Mouse (Mus musculus) heart, postnatal 0 days (tissue): ENCODE measurements around the gene Efcab6. TPM values are rescaled to one million over a fixed set of nuclear protein-coding genes. Genes with fewer than 3 reads are reported as not detected.

Experiments used
- ATAC-seq: fragments of 200-750 bp; cut with Nextera tagmentation; 2 replicates; pipeline ENCODE4 v1.8.0; 2017; ENCODE audit warnings: low read depth, moderate number of reproducible peaks, moderate library complexity; ENCODE audit not compliant: insufficient read depth
- DNase-seq: peaks from one replicate; pipeline ENCODE4 v3.0.0-alpha.2; 2016; ENCODE audit warnings: low spot score
- H3K27ac ChIP-seq: fragments of 300-500 bp; sonication (generic); 2 replicates; pipeline ENCODE4 v1.5.1; 2014; ENCODE audit warnings: low read depth, mild to moderate bottlenecking
- H3K27me3 ChIP-seq: fragments of 300-500 bp; sonication (generic); 2 replicates; pipeline ENCODE4 v1.6.1; 2014; ENCODE audit warnings: low read length, mixed read lengths; ENCODE audit not compliant: control insufficient read depth, insufficient read depth
- H3K36me3 ChIP-seq: fragments of 300-500 bp; sonication (generic); replicated peaks from 2 replicates; pipeline ENCODE4 v1.6.1; 2014; ENCODE audit warnings: low read length, mixed read lengths; ENCODE audit not compliant: control insufficient read depth, insufficient read depth
- H3K4me1 ChIP-seq: fragments of 300-500 bp; sonication (generic); 2 replicates; pipeline ENCODE4 v1.6.1; 2014; ENCODE audit warnings: antibody characterized with exemption; ENCODE audit not compliant: control insufficient read depth, insufficient read depth
- H3K4me2 ChIP-seq: fragments of 300-500 bp; sonication (generic); 2 replicates; pipeline ENCODE4 v1.6.1; 2014; ENCODE audit warnings: low read depth, mild to moderate bottlenecking, low read length, moderate library complexity
- H3K4me3 ChIP-seq: fragments of 300-500 bp; sonication (generic); 2 replicates; pipeline ENCODE4 v1.5.1; 2014; ENCODE audit warnings: low read depth, low read length
- H3K9ac ChIP-seq: fragments of 300-500 bp; sonication (generic); replicated peaks from 2 replicates; pipeline ENCODE4 v1.6.1; 2014; ENCODE audit warnings: low read depth, low read length, mixed read lengths
- H3K9me3 ChIP-seq: fragments of 300-500 bp; sonication (generic); replicated peaks from 2 replicates; pipeline ENCODE4 v1.6.1; 2016; ENCODE audit warnings: low read length; ENCODE audit not compliant: control insufficient read depth
- CTCF ChIP-seq: IDR thresholded peaks from 2 replicates; pipeline ENCODE4 v1.5.1; 2016; ENCODE audit warnings: antibody characterized with exemption, control low read depth, low read depth
- EP300 ChIP-seq: IDR thresholded peaks from 2 replicates; pipeline ENCODE4 v1.6.1; 2016; ENCODE audit warnings: antibody characterized with exemption, low read depth
- WGBS: fragments of 180-500 bp; shearing (Covaris S2); extraction: QIAGEN DNeasy Blood & Tissue Kit; methylation state at CpG from one replicate; pipeline ENCODE4 v1.1.7; 2014; 5-methylcytosine and 5-hydroxymethylcytosine counted together
- polyA plus RNA-seq: library from polyadenylated mRNA; unstranded; fragments of >200 nt; fragmentation: Nextera tagmentation; extraction: Ambion mirVana; gene quantifications from 2 replicates; pipeline ENCODE4 v1.2.1, GENCODE M21; 2015
- total RNA-seq: library from RNA; depleted of rRNA; stranded (reverse); fragments of >200 nt; gene quantifications from 2 replicates; pipeline ENCODE4 v1.2.3, GENCODE M21; 2014; ENCODE audit warnings: low replicate concordance

Gene Efcab6
- total and polyA plus RNA-seq, 2 experiments from 2014 or later: not detected

GRCm38 (mm10) chr15:83894261-83894660 lies 170.9 kb downstream of the Efcab6 start:
- H3K4me1 ChIP-seq: no peaks in the 10 kb centered on the region
- H3K9ac ChIP-seq: no peak overlapping the region
- no peaks in the 10 kb centered on the region for H3K27me3 ChIP-seq
- H3K27ac ChIP-seq: no peak overlapping the region
- no peak overlapping the region for H3K4me3 ChIP-seq
- H3K4me2 ChIP-seq: no peak overlapping the region
- no peaks in the 10 kb centered on the region for H3K36me3 ChIP-seq
- TF ChIP-seq EP300: no peak
- TF ChIP-seq CTCF: no peak
- ATAC-seq: no peak
- WGBS: 59% methylated on average over 7 of the region's 7 CpGs
- DNase-seq: no peak
- no peaks in the 10 kb centered on the region for H3K9me3 ChIP-seq

GRCm38 (mm10) chr15:83892871-83893270 lies 172.3 kb downstream of the Efcab6 start:
- Histone ChIP-seq H3K36me3 (no peaks in the 10 kb centered on the region), H3K27me3 (no peaks in the 10 kb centered on the region), H3K9me3 (no peaks in the 10 kb centered on the region), H3K4me2 (no peak overlapping the region), H3K27ac (no peak overlapping the region), H3K9ac (no peak overlapping the region), H3K4me3 (no peak overlapping the region), H3K4me1 (no peaks in the 10 kb centered on the region)
- WGBS: 77% methylated on average over 15 of the region's 15 CpGs
- ATAC-seq: no peak
- no peak for TF ChIP-seq EP300
- TF ChIP-seq CTCF: no peak
- DNase-seq: no peak

GRCm38 (mm10) chr15:83884291-83884690 lies 180.9 kb downstream of the Efcab6 start:
- TF ChIP-seq EP300 (no peak), CTCF (no peak)
- Histone ChIP-seq H3K27me3 (no peaks in the 10 kb centered on the region), H3K4me3 (no peak overlapping the region), H3K27ac (no peak overlapping the region), H3K9ac (no peak overlapping the region), H3K4me2 (no peak overlapping the region), H3K4me1 (no peaks in the 10 kb centered on the region), H3K36me3 (no peaks in the 10 kb centered on the region), H3K9me3 (no peaks in the 10 kb centered on the region)
- DNase-seq: no peak
- 79% methylated on average over 9 of the region's 9 CpGs for WGBS
- no peak for ATAC-seq

- TF ChIP-seq CTCF (no peak), EP300 (no peak)
These were observed 181.4 kb downstream of the Efcab6 start for GRCm38 (mm10) chr15:83883821-83884220.

GRCm38 (mm10) chr15:83879845-83880244 lies 185.3 kb downstream of the Efcab6 start:
- 17% methylated on average over 5 of the region's 5 CpGs for WGBS
- no peaks in the 10 kb centered on the region for H3K9me3 ChIP-seq
- DNase-seq (peak; percentile 16), ATAC-seq (no peak)
- no peak overlapping the region for H3K4me3 ChIP-seq
- H3K4me2 ChIP-seq: no peak overlapping the region
- TF ChIP-seq CTCF (no peak), EP300 (no peak)
- H3K4me1 ChIP-seq: no peaks in the 10 kb centered on the region
- no peaks in the 10 kb centered on the region for H3K27me3 ChIP-seq
- H3K9ac ChIP-seq: no peak overlapping the region
- no peak overlapping the region for H3K27ac ChIP-seq
- H3K36me3 ChIP-seq: no peaks in the 10 kb centered on the region

More at GRCm38 (mm10) chr15:83883821-83884220, 181.4 kb downstream of the Efcab6 start:
- Histone ChIP-seq H3K27me3 (no peaks in the 10 kb centered on the region), H3K4me3 (no peak overlapping the region), H3K9ac (no peak overlapping the region), H3K4me1 (no peaks in the 10 kb centered on the region), H3K4me2 (no peak overlapping the region), H3K9me3 (no peaks in the 10 kb centered on the region), H3K27ac (no peak overlapping the region), H3K36me3 (no peaks in the 10 kb centered on the region)
- no peak for ATAC-seq
- WGBS: 82% methylated on average over 8 of the region's 8 CpGs
- DNase-seq: no peak

- no peak for ATAC-seq
- WGBS: 79% methylated on average over 2 of the region's 2 CpGs
These were observed 187.3 kb downstream of the Efcab6 start for GRCm38 (mm10) chr15:83877898-83878297.

More at GRCm38 (mm10) chr15:83877898-83878297, 187.3 kb downstream of the Efcab6 start:
- H3K9ac ChIP-seq: no peak overlapping the region
- no peaks in the 10 kb centered on the region for H3K9me3 ChIP-seq
- DNase-seq: no peak
- no peaks in the 10 kb centered on the region for H3K4me1 ChIP-seq
- no peak overlapping the region for H3K4me2 ChIP-seq
- H3K27me3 ChIP-seq: no peaks in the 10 kb centered on the region
- no peak overlapping the region for H3K27ac ChIP-seq
- no peak overlapping the region for H3K4me3 ChIP-seq
- H3K36me3 ChIP-seq: no peaks in the 10 kb centered on the region
- no peak for TF ChIP-seq CTCF
- TF ChIP-seq EP300: no peak
